Mouse (Mus musculus): Measurements from ENCODE around the gene Gpank1. TPM values are rescaled to one million over a fixed set of nuclear protein-coding genes. Genes with fewer than 3 reads are reported as not detected.
"Not testable (repeated sequence)": the region's sequence is repeated elsewhere in the genome, so short reads cannot be mapped to it uniquely, and the experiment has no call there.

Gene Gpank1
- total RNA-seq, 1 experiment from 2014 or later = 19.0 TPM

DNA sequence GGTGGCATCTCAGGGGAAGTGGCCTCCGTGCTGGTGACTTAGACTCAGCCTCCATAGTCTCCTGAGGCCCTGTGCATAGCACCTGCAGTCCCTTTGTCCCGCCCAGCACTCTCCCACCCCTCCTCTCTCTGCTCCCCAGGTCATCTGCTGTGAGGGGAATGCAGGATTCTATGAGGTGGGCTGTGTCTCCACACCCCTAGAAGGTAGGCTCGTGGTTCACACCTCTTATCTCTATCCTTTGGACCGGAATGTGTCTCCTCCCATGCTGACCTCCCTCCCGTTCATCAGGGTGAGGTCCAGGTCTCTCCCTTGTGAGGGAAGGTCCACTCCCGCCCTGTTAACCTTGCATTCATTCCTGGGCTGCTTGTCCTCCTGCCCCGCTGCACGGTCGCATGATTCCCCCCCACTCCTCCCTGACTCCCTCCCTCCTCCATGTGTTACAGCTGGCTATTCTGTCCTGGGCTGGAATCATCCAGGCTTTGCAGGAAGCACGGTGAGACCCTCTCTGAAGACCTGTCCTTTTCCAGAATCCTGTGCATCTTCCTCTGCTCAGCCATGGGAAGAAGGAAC lies 21.0 kb upstream of the Gpank1 start:
- no peak for DNase-seq

GRCm38 (mm10) chr17:35101161-35101560 lies 20.1 kb upstream of the Gpank1 start:
- DNase-seq = peak; percentile 30

GRCm38 (mm10) chr17:35102299-35102698 lies 19.0 kb upstream of the Gpank1 start:
- no peak for DNase-seq

- DNase-seq = no peak
These were observed 18.0 kb upstream of the Gpank1 start for GRCm38 (mm10) chr17:35103221-35103690.

DNA sequence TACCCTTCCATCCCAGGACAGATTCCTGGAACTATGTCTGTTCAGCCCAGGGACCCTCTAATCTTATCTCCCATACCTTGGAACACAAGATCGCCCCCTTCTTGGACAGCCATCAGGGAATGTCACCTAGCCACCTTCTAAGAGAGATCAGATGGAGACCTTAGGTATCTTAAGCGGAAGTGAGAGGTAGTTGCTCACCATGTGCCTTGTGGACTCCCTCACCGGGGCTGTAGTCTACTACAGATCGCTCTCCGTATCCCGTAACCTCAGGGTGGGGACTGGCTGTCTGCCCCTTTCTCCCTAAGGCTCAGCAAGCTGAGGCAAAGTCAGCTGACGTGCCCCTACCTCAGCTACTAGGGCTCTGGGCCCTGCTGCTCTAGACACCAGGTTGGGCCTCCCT lies 17.2 kb upstream of the Gpank1 start:
- no peak for DNase-seq

- no peak for DNase-seq
These were observed 16.5 kb upstream of the Gpank1 start for GRCm38 (mm10) chr17:35104754-35105153.

- DNase-seq = no peak
These were observed 15.4 kb upstream of the Gpank1 start for GRCm38 (mm10) chr17:35105740-35106389.

- DNase-seq = no peak
These were observed 14.7 kb upstream of the Gpank1 start for GRCm38 (mm10) chr17:35106522-35106921.

- DNase-seq = no peak
These were observed 13.2 kb upstream of the Gpank1 start, which contains the start of gene Ly6g5c for GRCm38 (mm10) chr17:35108097-35108496. Gene Ly6g5c, plus strand, starts transcription at chr17:35108279.

DNA sequence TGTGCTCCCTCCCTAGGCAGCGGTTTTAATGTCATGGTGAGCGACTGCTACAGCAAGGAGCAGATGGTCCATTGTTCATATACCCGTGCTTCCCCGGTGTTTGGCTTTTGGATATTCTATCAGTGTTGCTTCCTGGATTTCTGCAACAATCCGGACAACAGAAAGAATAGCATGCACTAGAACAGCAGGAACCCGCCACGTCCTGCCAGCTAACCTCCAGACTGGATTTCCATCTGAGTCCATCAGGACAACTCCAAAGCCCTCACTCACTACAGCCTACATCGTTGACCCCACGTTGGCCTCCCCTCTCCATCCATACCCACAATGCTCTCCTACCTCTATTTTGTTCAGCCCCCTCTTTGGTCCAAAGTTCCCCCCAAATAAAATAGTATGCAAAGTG lies 9.5 kb upstream of the Gpank1 start:
- DNase-seq = no peak

DNA sequence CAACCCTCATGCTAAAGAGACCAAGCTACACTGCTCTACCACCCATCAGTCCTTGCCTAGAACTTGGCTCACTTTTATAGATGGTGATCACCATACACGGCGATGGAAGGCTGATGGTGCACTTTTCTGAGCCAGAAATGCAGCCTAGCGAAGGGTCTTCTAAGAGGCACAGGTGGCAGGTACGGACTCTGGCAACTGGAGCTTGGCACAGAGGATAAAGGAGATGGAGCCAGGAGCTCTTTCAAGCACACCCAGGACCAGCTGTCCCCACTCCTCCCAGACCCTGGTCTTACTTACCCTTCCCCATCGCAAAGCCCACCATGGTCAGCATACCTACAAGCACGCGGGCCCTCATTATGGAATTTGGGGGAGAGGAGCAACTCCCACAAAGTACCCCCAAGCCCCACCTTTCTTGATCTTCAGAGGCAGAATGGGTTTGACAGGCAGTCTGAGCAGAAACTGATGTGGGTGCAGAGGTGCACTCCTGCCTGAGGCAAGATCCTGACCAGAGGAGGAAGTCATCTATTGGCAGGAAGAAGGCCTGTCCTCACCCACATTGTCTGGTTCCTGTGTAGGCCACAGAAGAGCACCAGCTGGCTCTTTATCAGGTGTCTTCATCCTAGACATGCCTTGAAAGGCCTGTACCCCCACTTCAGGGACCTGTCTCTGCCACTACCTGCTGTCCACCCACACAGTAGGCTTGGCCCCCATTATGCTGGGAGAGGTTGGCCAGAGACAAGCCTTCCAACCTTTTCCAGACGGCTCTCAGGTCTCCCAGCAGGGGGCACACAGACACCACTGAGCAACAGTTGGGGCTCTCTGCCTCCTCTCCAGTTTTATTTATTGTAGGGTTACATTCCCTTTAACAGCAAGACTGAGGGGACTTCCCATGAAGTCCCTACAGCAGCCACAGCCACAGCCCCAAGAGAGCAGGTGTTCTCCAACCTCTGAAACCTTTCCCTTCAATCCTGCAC lies 5.9 kb upstream of the Gpank1 start, which contains the start of gene Ly6g5b:
Ly6g5b (minus strand) TSS at position 383 of the 974 bp plus-strand sequence.
- peak; percentile 37 for DNase-seq

GRCm38 (mm10) chr17:35120745-35121142 lies 511 bp upstream of the Gpank1 start:
- DNase-seq = peak; percentile 59

DNA sequence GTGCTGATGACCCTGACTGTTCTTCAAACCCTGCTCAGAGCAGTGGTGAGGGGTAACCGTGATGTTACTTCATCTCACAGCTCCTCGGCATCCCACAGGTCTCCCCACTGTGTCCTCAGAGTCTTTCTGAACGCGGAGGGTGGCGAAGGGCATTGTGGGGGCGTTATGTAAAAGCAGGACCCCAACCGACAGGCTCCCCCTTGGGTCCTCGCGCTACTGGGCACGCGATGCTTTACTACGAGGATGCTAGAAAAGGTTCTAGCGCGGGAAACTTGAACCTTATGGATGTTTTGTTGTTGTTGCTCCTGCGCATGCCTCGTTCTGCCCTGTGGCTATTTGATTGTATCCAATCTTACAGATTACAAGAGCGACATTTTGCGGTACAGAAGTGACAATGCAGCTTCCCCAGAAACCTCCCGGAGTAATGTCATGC lies 632 bp downstream of the Gpank1 start, which contains the start of gene Csnk2b:
Csnk2b (minus strand) TSS at position 183 of the 433 bp plus-strand sequence.
- peak; percentile 41 for DNase-seq

DNA sequence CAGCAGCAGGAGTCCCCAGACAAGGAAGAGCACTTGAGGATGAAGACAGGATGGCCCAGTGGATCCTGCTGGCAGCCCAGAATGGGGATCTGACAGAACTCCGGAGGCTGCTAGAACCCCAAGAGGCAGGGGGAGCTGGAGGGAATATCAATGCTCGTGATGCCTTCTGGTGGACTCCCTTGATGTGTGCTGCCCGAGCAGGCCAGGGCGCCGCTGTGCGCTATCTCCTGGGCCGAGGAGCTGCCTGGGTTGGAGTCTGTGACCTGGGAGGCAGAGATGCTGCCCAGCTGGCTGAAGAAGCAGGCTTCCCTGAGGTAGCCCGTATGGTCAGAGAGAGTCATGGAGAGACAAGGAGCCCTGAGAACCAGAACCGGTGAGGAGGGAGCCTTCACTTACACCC lies 2.0 kb downstream of the Gpank1 start:
- not testable (repeated sequence) for DNase-seq

GRCm38 (mm10) chr17:35124261-35124896 lies 3.1 kb downstream of the Gpank1 start:
- DNase-seq = not testable (repeated sequence)

GRCm38 (mm10) chr17:35125081-35125480 lies 3.8 kb downstream of the Gpank1 start:
- DNase-seq = no peak

GRCm38 (mm10) chr17:35125578-35125977 lies 4.3 kb downstream of the Gpank1 start:
- no peak for DNase-seq

GRCm38 (mm10) chr17:35126206-35126611 lies 5.0 kb downstream of the Gpank1 start, which contains the start of gene D17H6S53E:
Gene D17H6S53E, plus strand, starts transcription at chr17:35126373.
- DNase-seq = peak; percentile 81

- DNase-seq = no peak
These were observed 5.8 kb downstream of the Gpank1 start for GRCm38 (mm10) chr17:35127017-35127416.

DNA sequence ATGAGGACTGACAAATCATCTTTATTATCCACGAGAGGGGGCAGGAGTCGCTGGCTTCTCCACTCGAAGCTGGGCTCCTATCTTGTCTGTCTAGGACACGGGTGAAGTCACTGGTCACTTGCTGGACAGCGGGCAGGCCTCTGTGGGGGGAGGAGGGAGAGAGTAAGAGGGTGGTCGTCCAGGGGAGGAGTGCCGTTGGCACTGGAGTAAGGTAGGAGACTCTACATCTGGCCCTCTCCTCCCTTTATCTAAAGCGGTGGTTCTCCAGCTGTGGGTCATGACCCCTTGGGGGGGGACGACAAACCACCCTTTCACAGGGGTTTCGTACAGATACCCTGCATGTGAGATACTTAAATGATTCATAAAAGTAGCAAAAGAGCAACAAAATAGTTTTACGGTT lies 7.7 kb downstream of the Gpank1 start:
- DNase-seq = no peak

- DNase-seq = no peak
These were observed 9.8 kb downstream of the Gpank1 start for GRCm38 (mm10) chr17:35131038-35131437.
